Mouse (Mus musculus) cerebellum, adult 2 months (tissue): ENCODE results near the gene Agrp.

Experiments
- CTCF ChIP-seq: fragments of 200-500 bp; IDR thresholded peaks from 2 replicates; pipeline ENCODE4 v1.5.1; 2011; ENCODE audit warnings: low read depth, mild to moderate bottlenecking, control low read depth, low read length, moderate library complexity, borderline replicate concordance; ENCODE audit not compliant: insufficient read depth
- POLR2A ChIP-seq: fragments of 200-500 bp; IDR thresholded peaks from 2 replicates; pipeline ENCODE4 v1.6.1; 2011; ENCODE audit warnings: low read length, control low read depth, borderline replicate concordance; ENCODE audit not compliant: insufficient read depth

GRCm38 (mm10) chr8:105645205-105645604 is 8.0 kb upstream of the Agrp start:
- TF ChIP-seq POLR2A (no peak), CTCF (no peak)
